Mouse (Mus musculus) lung, adult 10 weeks (tissue): ENCODE data around the gene Zfp668. TPM values are rescaled to one million over a fixed set of nuclear protein-coding genes. Genes with fewer than 3 reads are reported as not detected.

Experiments used
- polyA plus RNA-seq: library from polyadenylated mRNA; stranded (reverse); fragments of 350-450 nt; fragmentation: Illumina TruSeq; extraction: RNeasy Lipid Tissue Mini Kit (QIAGEN cat#74804); gene quantifications from one replicate; pipeline ENCODE4 v1.2.3, GENCODE M21; 2014; ENCODE audit warnings: low read depth, low replicate concordance; ENCODE audit not compliant: insufficient read depth

The Zfp668 gene
- polyA plus RNA-seq = 2.2 TPM

GRCm38 (mm10) chr7:127876467-127877348, at the start of gene Zfp668:
Gene Zfp668, minus strand, starts transcription at chr7:127876828.

DNA sequence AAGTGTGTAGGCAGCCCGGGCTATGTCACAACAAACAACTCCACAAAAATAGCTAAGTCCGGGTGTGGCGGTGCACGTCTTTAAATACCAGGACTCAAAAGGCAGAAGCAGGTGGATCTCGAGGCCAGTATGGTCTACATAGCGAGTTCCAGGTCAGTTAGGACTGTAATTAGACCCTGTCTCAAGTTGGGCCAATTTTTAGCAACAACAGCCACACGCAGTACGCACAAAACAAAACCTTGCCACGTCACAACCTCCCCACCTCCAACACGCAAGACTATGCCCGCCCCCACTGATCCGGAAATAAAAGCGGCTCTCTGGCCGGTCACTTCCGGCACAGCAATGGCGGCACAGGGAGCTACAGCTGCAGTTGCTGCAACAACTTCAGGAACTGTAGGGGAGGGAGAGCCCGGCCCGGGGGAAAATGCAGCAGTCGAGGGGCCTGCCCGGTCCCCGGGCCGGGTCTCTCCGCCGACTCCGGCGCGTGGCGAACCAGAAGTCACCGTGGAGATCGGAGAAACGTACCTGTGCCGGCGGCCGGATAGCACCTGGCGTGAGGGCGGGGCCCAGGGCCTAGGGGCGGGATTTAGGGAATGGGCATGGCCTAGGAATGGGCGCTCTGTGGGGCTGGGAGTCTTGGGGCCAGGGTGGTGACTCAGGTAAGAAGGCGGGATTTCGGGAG, 35.7 kb upstream of the Zfp668 start, which contains the start of gene Kat8:
TSS of gene Kat8 (plus strand) at position 327 of the 682 bp plus-strand sequence.

GRCm38 (mm10) chr7:127903971-127904796, 27.6 kb upstream of the Zfp668 start, which contains the start of gene Bckdk:
Gene Bckdk, plus strand, starts transcription at chr7:127904082.

DNA sequence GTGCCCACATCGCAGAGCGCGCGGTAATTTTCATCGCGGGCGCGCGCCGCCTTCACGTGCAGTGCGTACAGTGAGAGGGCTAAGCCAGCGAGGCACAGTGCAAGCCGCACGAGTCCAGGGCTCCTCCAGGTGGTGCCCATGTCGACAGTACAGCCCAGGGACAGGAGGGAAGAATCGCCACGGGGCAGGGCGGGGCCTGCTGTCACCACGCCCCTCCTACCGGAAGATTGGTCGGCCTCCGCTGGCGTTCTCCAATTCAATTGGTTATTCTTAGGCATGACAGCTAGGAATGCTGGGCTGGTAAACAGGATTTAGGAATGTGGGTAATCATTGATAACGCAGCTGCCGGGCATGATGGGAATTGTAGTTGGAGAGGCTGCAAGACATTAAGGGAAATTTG, 18.8 kb upstream of the Zfp668 start, which contains the start of the genes Gm21974 and Vkorc1:
TSS of gene Gm21974 (minus strand) at position 13 of the 400 bp plus-strand sequence.
TSS of gene Vkorc1 (minus strand) at position 176 of the 400 bp plus-strand sequence.

GRCm38 (mm10) chr7:127890798-127891197, 14.2 kb upstream of the Zfp668 start, which contains the start of gene Prss53:
Gene Prss53, minus strand, starts transcription at chr7:127890970.

GRCm38 (mm10) chr7:127876041-127876466, 574 bp downstream of the Zfp668 start, which contains the start of gene Zfp646:
Gene Zfp646, plus strand, starts transcription at chr7:127876221.

DNA sequence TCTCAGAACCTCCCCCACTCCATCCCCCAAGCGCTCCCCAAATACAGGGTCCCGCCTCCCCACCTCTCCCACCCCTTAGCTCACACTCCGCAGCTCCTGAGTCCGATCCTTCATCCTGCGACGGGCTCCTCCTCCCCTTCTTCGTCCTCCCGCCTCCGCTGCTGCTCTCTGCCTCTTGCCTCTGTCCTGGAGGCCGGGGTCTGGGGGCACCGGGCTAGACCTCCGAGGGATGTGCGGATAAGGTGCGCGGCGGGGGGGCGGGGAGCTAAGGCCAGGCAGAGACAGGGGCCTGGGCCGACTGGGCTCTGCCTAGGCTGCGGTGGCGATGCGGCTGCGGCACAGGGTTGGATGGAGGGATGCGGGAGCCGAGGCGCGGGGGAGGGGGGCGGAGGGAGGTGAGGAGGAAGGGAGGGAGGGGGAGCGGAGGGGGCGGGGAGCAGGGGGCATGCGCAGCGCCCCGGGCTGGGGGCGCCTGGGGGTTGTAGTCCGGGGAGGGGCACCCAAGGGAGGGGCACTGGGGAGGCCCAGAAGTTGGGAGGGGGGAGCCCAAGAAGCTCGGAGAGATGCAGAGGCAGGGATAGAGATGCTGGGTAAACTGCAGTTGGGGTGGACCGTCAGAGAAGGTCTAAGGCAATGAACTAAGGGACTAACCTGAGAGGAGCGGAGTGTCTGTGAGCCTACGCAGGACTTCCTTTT, 52.3 kb downstream of the Zfp668 start, which contains the start of the genes Stx4a and Stx1b:
TSS of gene Stx4a (plus strand) at position 119 of the 696 bp plus-strand sequence.
TSS of gene Stx1b (minus strand) at position 374 of the 696 bp plus-strand sequence.

Other genes with a start within 250 kb of the Zfp668 start
- 35.1 TPM for gene Bcl7c, start 167.9 kb downstream of the Zfp668 start, polyA plus RNA-seq
- 5.6 TPM for gene Ctf1, start 164.1 kb downstream of the Zfp668 start, polyA plus RNA-seq
- not detected for gene Ctf2, start 144.7 kb downstream of the Zfp668 start, polyA plus RNA-seq
- 5.9 TPM for gene Fbxl19, start 132.3 kb downstream of the Zfp668 start, polyA plus RNA-seq
- gene Orai3, start 107.0 kb downstream of the Zfp668 start, polyA plus RNA-seq = 36.1 TPM
- gene Setd1a, start 100.2 kb downstream of the Zfp668 start, polyA plus RNA-seq = 6.3 TPM
- gene Gm49388, start 91.2 kb downstream of the Zfp668 start, polyA plus RNA-seq = not detected
- gene Hsd3b7, start 76.2 kb downstream of the Zfp668 start, polyA plus RNA-seq = 43.9 TPM
- gene Stx4a, start 52.5 kb downstream of the Zfp668 start, polyA plus RNA-seq = 82.2 TPM
- gene Stx1b, start 52.3 kb downstream of the Zfp668 start, polyA plus RNA-seq = 0.61 TPM
- 7.3 TPM for gene Zfp646, start 607 bp downstream of the Zfp668 start, polyA plus RNA-seq
- 1.5 TPM for gene Prss53, start 14.1 kb upstream of the Zfp668 start, polyA plus RNA-seq
- not detected for gene Gm21974, start 18.6 kb upstream of the Zfp668 start, polyA plus RNA-seq
- gene Vkorc1, start 18.8 kb upstream of the Zfp668 start, polyA plus RNA-seq = 114 TPM
- gene Bckdk, start 27.3 kb upstream of the Zfp668 start, polyA plus RNA-seq = 36.0 TPM
- gene Kat8, start 35.7 kb upstream of the Zfp668 start, polyA plus RNA-seq = 15.1 TPM
- gene Prss8, start 53.3 kb upstream of the Zfp668 start, polyA plus RNA-seq = 48.3 TPM
- gene Prss36, start 69.9 kb upstream of the Zfp668 start, polyA plus RNA-seq = 8.8 TPM
- gene Fus, start 90.6 kb upstream of the Zfp668 start, polyA plus RNA-seq = 182 TPM
- gene Pycard, start 117.0 kb upstream of the Zfp668 start, polyA plus RNA-seq = 31.3 TPM
- gene Trim72, start 127.1 kb upstream of the Zfp668 start, polyA plus RNA-seq = 1.4 TPM
- gene Itgam, start 185.8 kb upstream of the Zfp668 start, polyA plus RNA-seq = 5.6 TPM
- gene Gm49368, start 185.9 kb upstream of the Zfp668 start, polyA plus RNA-seq = 2.2 TPM